11 mouse cellular contexts compared by ENCODE assay signal in genomic region chr10:79934794-79935569, GRCm38 (mm10). TPM values are rescaled to one million over a fixed set of nuclear protein-coding genes. Genes with fewer than 3 reads are reported as not detected.
A peak's percentile ranks its signal among the peaks of the same experiment; 100 is the strongest.
DNase-seq lines count a peak whose midpoint lies in the region; ATAC-seq and TF ChIP-seq lines count a peak whose summit lies in the region.
"Had no signal": no experiment of that assay in that cellular context is flagged by ENCODE, and none has a peak within 500 bp of the region (broad histone marks: within the 10 kb centered on the region; RNA-seq: fewer than 3 reads in every experiment).

No protein-coding gene starts in this region.

- no peak for TF ChIP-seq CTCF in midbrain, postnatal 0 days (IDR thresholded peaks at IDR 0.05)
- TF ChIP-seq CTCF in stomach, postnatal 0 days (IDR thresholded peaks at IDR 0.05; ENCODE audit: low read depth) = no peak

- H3K27ac ChIP-seq in hindbrain, embryonic 10.5 days = peak overlapping the region; percentile 81
- no peak overlapping the region for H3K27ac ChIP-seq in hindbrain, embryonic 11.5 days (ENCODE audit: low read depth, low read length)
- 0 out of 2 replicates have a peak overlapping the region, but pooled peaks have one; percentile 39 for H3K27ac ChIP-seq in midbrain, embryonic 13.5 days
- H3K27ac ChIP-seq in midbrain, postnatal 0 days (ENCODE audit: low read depth, low read length) = no peak overlapping the region
- H3K27ac ChIP-seq in stomach, postnatal 0 days (replicated peaks) = peak overlapping the region; percentile 69

- H3K9ac ChIP-seq in hindbrain, embryonic 11.5 days (ENCODE audit: low read depth, low read length) = no peak overlapping the region
- H3K9ac ChIP-seq in midbrain, embryonic 13.5 days (replicated peaks) = no peak overlapping the region
- H3K9ac ChIP-seq in midbrain, postnatal 0 days (replicated peaks; ENCODE audit: low read length, poor library complexity, severe bottlenecking) = no peak overlapping the region
- no peak overlapping the region for H3K9ac ChIP-seq in stomach, postnatal 0 days (ENCODE audit: low read length)

- H3K4me2 ChIP-seq in hindbrain, embryonic 11.5 days (replicated peaks; ENCODE audit: low read depth, low read length) = no peak overlapping the region
- H3K4me2 ChIP-seq in midbrain, embryonic 13.5 days (replicated peaks) = no peak overlapping the region
- H3K4me2 ChIP-seq in midbrain, postnatal 0 days (ENCODE audit: low read depth, low read length, poor library complexity, severe bottlenecking) = no peak overlapping the region
- H3K4me2 ChIP-seq in stomach, postnatal 0 days (replicated peaks; ENCODE audit: low read depth) = no peak overlapping the region

- DNase-seq in cerebellum, postnatal 10 days = peak; percentile 59 to 60
- no peak for DNase-seq in cerebellum, adult 11 months
- DNase-seq in hindbrain, embryonic 10.5 days (ENCODE audit: low spot score) = no peak
- DNase-seq in hindbrain, embryonic 11.5 days (ENCODE audit: low spot score) = no peak
- DNase-seq in midbrain, postnatal 0 days (ENCODE audit: low spot score) = no peak
- no peak for DNase-seq in stomach, postnatal 0 days (ENCODE audit: low spot score)
- no peak for DNase-seq in frontal cortex, postnatal 14 days (ENCODE audit: low spot score in 2 of 2)

- H3K4me1 ChIP-seq in hindbrain, embryonic 10.5 days (replicated peaks) = peaks cover 98% of the 10 kb centered on the region
- H3K4me1 ChIP-seq in hindbrain, embryonic 11.5 days (replicated peaks; ENCODE audit: control insufficient read depth, insufficient read depth, low read length) = peaks cover 17% of the 10 kb centered on the region; the same call in 1 of the 2 replicates
- H3K4me1 ChIP-seq in midbrain, embryonic 13.5 days (replicated peaks) = peaks cover 57% of the 10 kb centered on the region
- H3K4me1 ChIP-seq in midbrain, postnatal 0 days (ENCODE audit: insufficient read depth, low read length) = no peaks in the 10 kb centered on the region
- peaks cover 23% of the 10 kb centered on the region for H3K4me1 ChIP-seq in stomach, postnatal 0 days (replicated peaks; ENCODE audit: control insufficient read depth, insufficient read depth)

- WGBS in hindbrain, embryonic 10.5 days = 91% methylated on average over 16 of the region's 16 CpGs
- WGBS in hindbrain, embryonic 11.5 days = 90% methylated on average over 16 of the region's 16 CpGs
- 90% methylated on average over 16 of the region's 16 CpGs for WGBS in midbrain, embryonic 13.5 days
- WGBS in midbrain, postnatal 0 days = 86% methylated on average over 16 of the region's 16 CpGs
- WGBS in stomach, postnatal 0 days = 81% methylated on average over 16 of the region's 16 CpGs

- peaks cover 98% of the 10 kb centered on the region for H3K27me3 ChIP-seq in hindbrain, embryonic 10.5 days (ENCODE audit: insufficient read depth, poor library complexity, severe bottlenecking)
- no peaks in the 10 kb centered on the region for H3K27me3 ChIP-seq in hindbrain, embryonic 11.5 days (ENCODE audit: control insufficient read depth, insufficient read depth, low read length)
- H3K27me3 ChIP-seq in midbrain, embryonic 13.5 days = no peaks in the 10 kb centered on the region
- H3K27me3 ChIP-seq in midbrain, postnatal 0 days (ENCODE audit: insufficient read depth, low read length) = no peaks in the 10 kb centered on the region
- H3K27me3 ChIP-seq in stomach, postnatal 0 days (ENCODE audit: control insufficient read depth, insufficient read depth, low read length) = no peaks in the 10 kb centered on the region

- no peak for TF ChIP-seq EP300 in stomach, postnatal 0 days (optimal IDR thresholded peaks at IDR 0.05)

- peaks cover 90% of the 10 kb centered on the region for H3K36me3 ChIP-seq in hindbrain, embryonic 10.5 days
- peaks cover 4% of the 10 kb centered on the region; the same call in 1 of the 2 replicates for H3K36me3 ChIP-seq in hindbrain, embryonic 11.5 days (ENCODE audit: control insufficient read depth, insufficient read depth, low read length)
- H3K36me3 ChIP-seq in midbrain, embryonic 13.5 days = peaks cover 57% of the 10 kb centered on the region
- H3K36me3 ChIP-seq in midbrain, postnatal 0 days (ENCODE audit: insufficient read depth, low read length) = peaks cover 21% of the 10 kb centered on the region; the same call in 1 of the 2 replicates
- H3K36me3 ChIP-seq in stomach, postnatal 0 days (ENCODE audit: control insufficient read depth, insufficient read depth, low read length) = peaks cover 2% of the 10 kb centered on the region; the same call in 1 of the 2 replicates

- no peak overlapping the region; the same call in 1 of the 2 replicates for H3K4me3 ChIP-seq in hindbrain, embryonic 10.5 days
- no peak overlapping the region for H3K4me3 ChIP-seq in hindbrain, embryonic 11.5 days (ENCODE audit: low read depth, low read length)
- no peak overlapping the region for H3K4me3 ChIP-seq in midbrain, embryonic 13.5 days (replicated peaks)
- H3K4me3 ChIP-seq in midbrain, postnatal 0 days (ENCODE audit: low read depth, low read length) = no peak overlapping the region
- no peak overlapping the region for H3K4me3 ChIP-seq in stomach, postnatal 0 days (ENCODE audit: low read depth, low read length)

- no peaks in the 10 kb centered on the region for H3K9me3 ChIP-seq in hindbrain, embryonic 10.5 days
- H3K9me3 ChIP-seq in hindbrain, embryonic 11.5 days (ENCODE audit: control insufficient read depth, low read length) = no peaks in the 10 kb centered on the region
- no peaks in the 10 kb centered on the region for H3K9me3 ChIP-seq in midbrain, embryonic 13.5 days
- H3K9me3 ChIP-seq in midbrain, postnatal 0 days (ENCODE audit: low read length) = no peaks in the 10 kb centered on the region
- no peaks in the 10 kb centered on the region for H3K9me3 ChIP-seq in stomach, postnatal 0 days (ENCODE audit: control insufficient read depth, low read length)

- ATAC-seq in hindbrain, embryonic 11.5 days (ENCODE audit: low FRiP score) = no peak
- no peak for ATAC-seq in midbrain, embryonic 13.5 days
- ATAC-seq in midbrain, postnatal 0 days (ENCODE audit: low FRiP score) = no peak
- ATAC-seq in stomach, postnatal 0 days (ENCODE audit: low FRiP score, low TSS enrichment) = no peak

RNA-seq across cellular contexts. Expression of gene Arid3a, which starts 8.1 kb away (rescaled TPM):
- polyA plus RNA-seq in hindbrain, embryonic 10.5 days (2016; fragmentation: Nextera tagmentation; extraction: Ambion mirVana) = 11.1 and 15.0 TPM in 2 replicates
- 4.9 and 9.0 TPM in 2 replicates for polyA plus RNA-seq in hindbrain, embryonic 11.5 days (2014; fragmentation: Nextera tagmentation; extraction: Ambion mirVana)
- polyA plus RNA-seq in midbrain, embryonic 13.5 days (2015; fragmentation: Nextera tagmentation; extraction: Ambion mirVana) = 3.8 and 3.9 TPM in 2 replicates
- 9.0 and 9.5 TPM in 2 replicates for total RNA-seq in midbrain, postnatal 0 days (2014; rRNA removed)
- 3.1 and 3.3 TPM in 2 replicates for polyA plus RNA-seq in midbrain, postnatal 0 days (2015; fragmentation: Nextera tagmentation; extraction: Ambion mirVana)
- 3.2 and 3.5 TPM in 2 replicates for polyA plus RNA-seq in stomach, postnatal 0 days (2015; fragmentation: Nextera tagmentation; extraction: Ambion mirVana)

RNA-seq across cellular contexts. Expression of gene R3hdm4, which starts 14.0 kb away (rescaled TPM):
- 130 and 152 TPM in 2 replicates for polyA plus RNA-seq in hindbrain, embryonic 10.5 days (2016; fragmentation: Nextera tagmentation; extraction: Ambion mirVana)
- polyA plus RNA-seq in hindbrain, embryonic 11.5 days (2014; fragmentation: Nextera tagmentation; extraction: Ambion mirVana) = 131 and 139 TPM in 2 replicates
- 231 TPM in 2 replicates for polyA plus RNA-seq in midbrain, embryonic 13.5 days (2015; fragmentation: Nextera tagmentation; extraction: Ambion mirVana)
- total RNA-seq in midbrain, postnatal 0 days (2014; rRNA removed) = 108 and 118 TPM in 2 replicates
- polyA plus RNA-seq in midbrain, postnatal 0 days (2015; fragmentation: Nextera tagmentation; extraction: Ambion mirVana) = 301 and 323 TPM in 2 replicates
- 160 and 174 TPM in 2 replicates for polyA plus RNA-seq in stomach, postnatal 0 days (2015; fragmentation: Nextera tagmentation; extraction: Ambion mirVana)

RNA-seq across cellular contexts. Expression of gene Kiss1r, which starts 18.2 kb away (rescaled TPM):
- polyA plus RNA-seq in hindbrain, embryonic 10.5 days (2016; fragmentation: Nextera tagmentation; extraction: Ambion mirVana) = 0.72 and 0.80 TPM in 2 replicates
- 0.26 and 0.36 TPM in 2 replicates for polyA plus RNA-seq in hindbrain, embryonic 11.5 days (2014; fragmentation: Nextera tagmentation; extraction: Ambion mirVana)
- polyA plus RNA-seq in midbrain, embryonic 13.5 days (2015; fragmentation: Nextera tagmentation; extraction: Ambion mirVana) = 2.2 and 2.3 TPM in 2 replicates
- total RNA-seq in midbrain, postnatal 0 days (2014; rRNA removed) = 6.1 and 9.6 TPM in 2 replicates
- polyA plus RNA-seq in midbrain, postnatal 0 days (2015; fragmentation: Nextera tagmentation; extraction: Ambion mirVana) = 4.4 and 5.5 TPM in 2 replicates
- 0.79 and 0.99 TPM in 2 replicates for polyA plus RNA-seq in stomach, postnatal 0 days (2015; fragmentation: Nextera tagmentation; extraction: Ambion mirVana)

RNA-seq across cellular contexts. Expression of gene Gm26602, which starts 24.3 kb away (rescaled TPM):
- polyA plus RNA-seq in hindbrain, embryonic 10.5 days (2016; fragmentation: Nextera tagmentation; extraction: Ambion mirVana) = 2.6 and 4.5 TPM in 2 replicates
- 23.6 and 25.3 TPM in 2 replicates for polyA plus RNA-seq in hindbrain, embryonic 11.5 days (2014; fragmentation: Nextera tagmentation; extraction: Ambion mirVana)
- 17.5 and 34.1 TPM in 2 replicates for polyA plus RNA-seq in midbrain, embryonic 13.5 days (2015; fragmentation: Nextera tagmentation; extraction: Ambion mirVana)
- not detected in 2 replicates for total RNA-seq in midbrain, postnatal 0 days (2014; rRNA removed)
- 7.4 and 17.3 TPM in 2 replicates for polyA plus RNA-seq in midbrain, postnatal 0 days (2015; fragmentation: Nextera tagmentation; extraction: Ambion mirVana)
- polyA plus RNA-seq in stomach, postnatal 0 days (2015; fragmentation: Nextera tagmentation; extraction: Ambion mirVana) = 8.9 and 18.0 TPM in 2 replicates
- total RNA-seq: gastrocnemius, postnatal 14 days; left cerebral cortex, postnatal 4 days had no signal
- polyA plus RNA-seq: large intestine, adult 2 months had no signal

RNA-seq across cellular contexts. Expression of gene Wdr18, which starts 25.0 kb away (rescaled TPM):
- polyA plus RNA-seq in hindbrain, embryonic 10.5 days (2016; fragmentation: Nextera tagmentation; extraction: Ambion mirVana) = 128 and 140 TPM in 2 replicates
- polyA plus RNA-seq in hindbrain, embryonic 11.5 days (2014; fragmentation: Nextera tagmentation; extraction: Ambion mirVana) = 94.7 and 102 TPM in 2 replicates
- 76.7 and 78.4 TPM in 2 replicates for polyA plus RNA-seq in midbrain, embryonic 13.5 days (2015; fragmentation: Nextera tagmentation; extraction: Ambion mirVana)
- total RNA-seq in midbrain, postnatal 0 days (2014; rRNA removed) = 72.6 and 87.6 TPM in 2 replicates
- 102 and 116 TPM in 2 replicates for polyA plus RNA-seq in midbrain, postnatal 0 days (2015; fragmentation: Nextera tagmentation; extraction: Ambion mirVana)
- polyA plus RNA-seq in stomach, postnatal 0 days (2015; fragmentation: Nextera tagmentation; extraction: Ambion mirVana) = 46.9 and 50.3 TPM in 2 replicates

Comparison
In these comparisons a context has a peak if more than half of its experiments do, and no peak if none do; other contexts are left out.
1. DNase-seq: peak in cerebellum, postnatal 10 days (2 of 2); none in cerebellum, adult 11 months (single experiment), hindbrain, embryonic 10.5 days (single experiment), hindbrain, embryonic 11.5 days (single experiment), midbrain, postnatal 0 days (single experiment), stomach, postnatal 0 days (single experiment) and frontal cortex, postnatal 14 days (0 of 2).
2. H3K27ac ChIP-seq: peak in hindbrain, embryonic 10.5 days (single experiment), midbrain, embryonic 13.5 days (single experiment) and stomach, postnatal 0 days (single experiment); none in hindbrain, embryonic 11.5 days (single experiment) and midbrain, postnatal 0 days (single experiment).